Mouse (Mus musculus) CD4-positive naive resting alpha-beta T cell, adult 57 days (primary cell): ENCODE results near the gene Gm28035. TPM values are rescaled to one million over a fixed set of nuclear protein-coding genes. Genes with fewer than 3 reads are reported as not detected.

Source experiments
- total RNA-seq: library from RNA; stranded (reverse); gene quantifications from one replicate; pipeline ENCODE4 v1.2.4, GENCODE M21; 2023

The Gm28035 gene
- 7.8 TPM for total RNA-seq

GRCm38 (mm10) chr2:30240267-30240666, at the start of gene Gm28035:
Gene Gm28035 (plus strand): TSS chr2:30240567.

GRCm38 (mm10) chr2:30205629-30206357, 34.6 kb upstream of the Gm28035 start, which contains the start of gene Kyat1:
Gene Kyat1 (minus strand): TSS chr2:30205847.

GRCm38 (mm10) chr2:30237199-30237880, 3.0 kb upstream of the Gm28035 start, which contains the start of gene Lrrc8a:
Gene Lrrc8a (plus strand): TSS chr2:30237715.

GRCm38 (mm10) chr2:30265767-30266253, 25.4 kb downstream of the Gm28035 start, which contains the start of gene Phyhd1:
Gene Phyhd1 (plus strand): TSS chr2:30266203.

GRCm38 (mm10) chr2:30280743-30281142, 40.4 kb downstream of the Gm28035 start, which contains the start of gene Gm28038:
Gene Gm28038 (plus strand): TSS chr2:30281043.

GRCm38 (mm10) chr2:30286192-30287026, 46.0 kb downstream of the Gm28035 start, which contains the start of the genes Dolk and Nup188:
Gene Dolk (minus strand): TSS chr2:30286334.
Gene Nup188 (plus strand): TSS chr2:30286397.

Other genes with a start within 250 kb of the Gm28035 start
- gene Wdr34, start 191.7 kb upstream of the Gm28035 start, total RNA-seq: 0.33 TPM
- gene Set, start 183.2 kb upstream of the Gm28035 start, total RNA-seq: 229 TPM
- 1.5 TPM for gene Pkn3, start 162.9 kb upstream of the Gm28035 start, total RNA-seq
- gene Zdhhc12, start 146.9 kb upstream of the Gm28035 start, total RNA-seq: 15.4 TPM
- 81.1 TPM for gene Zer1, start 116.0 kb upstream of the Gm28035 start, total RNA-seq
- gene Tbc1d13, start 106.8 kb upstream of the Gm28035 start, total RNA-seq: 34.4 TPM
- 17.1 TPM for gene Endog, start 69.1 kb upstream of the Gm28035 start, total RNA-seq
- 18.8 TPM for gene Spout1, start 62.1 kb upstream of the Gm28035 start, total RNA-seq
- 12.3 TPM for gene Kyat1, start 34.7 kb upstream of the Gm28035 start, total RNA-seq
- gene Lrrc8a, start 2.9 kb upstream of the Gm28035 start, total RNA-seq: 68.0 TPM
- 16.5 TPM for gene Phyhd1, start 25.6 kb downstream of the Gm28035 start, total RNA-seq
- not detected for gene Gm28038, start 40.5 kb downstream of the Gm28035 start, total RNA-seq
- gene Dolk, start 45.8 kb downstream of the Gm28035 start, total RNA-seq: 11.0 TPM
- gene Nup188, start 45.8 kb downstream of the Gm28035 start, total RNA-seq: 55.5 TPM
- gene Sh3glb2, start 118.8 kb downstream of the Gm28035 start, total RNA-seq: 90.2 TPM
- gene Miga2, start 123.7 kb downstream of the Gm28035 start, total RNA-seq: 20.2 TPM
- 21.2 TPM for gene Dolpp1, start 151.7 kb downstream of the Gm28035 start, total RNA-seq
- 8.7 TPM for gene Crat, start 175.2 kb downstream of the Gm28035 start, total RNA-seq
- gene Ptpa, start 175.5 kb downstream of the Gm28035 start, total RNA-seq: 89.9 TPM
- gene Ier5l, start 233.7 kb downstream of the Gm28035 start, total RNA-seq: 0.27 TPM